ENCODE assay signal across 17 mouse cellular contexts in genomic region chr11:114723030-114723429, GRCm38 (mm10). TPM values are rescaled to one million over a fixed set of nuclear protein-coding genes. Genes with fewer than 3 reads are reported as not detected.
DNase-seq lines count a peak whose midpoint lies in the region; ATAC-seq and TF ChIP-seq lines count a peak whose summit lies in the region.
"Had no signal": no experiment of that assay in that cellular context is flagged by ENCODE, and none has a peak within 500 bp of the region (broad histone marks: within the 10 kb centered on the region; RNA-seq: fewer than 3 reads in every experiment).

No protein-coding gene starts in this region.

- in situ Hi-C loops in Patski (cut with MboI; ENCODE audit: low pct_unique_long_range_greater_than_20kb): no loop called here

- POLR2A ChIA-PET in Patski (lab: Charles Lee): interaction anchor here (1.4 kb wide), 1 partner anchor 49 kb away, joined by 3 read pairs; no protein-coding TSS in a partner anchor

- TF ChIP-seq CTCF in Patski (IDR thresholded peaks at IDR 0.05): no peak
- TF ChIP-seq CTCF in bone marrow macrophage, adult 2 months (IDR thresholded peaks at IDR 0.05; ENCODE audit: low read depth, low read length): no peak

- peak; percentile 53 for DNase-seq in ovary, adult 18-20 months (ENCODE audit: low spot score)
- no peak for DNase-seq in ovary, postnatal 14 days (ENCODE audit: low spot score)
- DNase-seq in Patski (ENCODE audit: low read depth, low spot score): peak; percentile 95
- no peak for DNase-seq in thymus, postnatal 25 days
- no peak for DNase-seq in midbrain, embryonic 10.5 days (ENCODE audit: low spot score)
- DNase-seq in layer of hippocampus, adult 18-20 months (ENCODE audit: low spot score in 2 of 2): no peak
- DNase-seq: cerebellum, adult 8-10 months; forebrain, postnatal 0 days; gastrocnemius, postnatal 25 days; heart, postnatal 10 days; kidney, adult 8-10 months; kidney, postnatal 4 days; layer of hippocampus, postnatal 36 days; liver, embryonic 13.5 days; right cerebral cortex, postnatal 25 days had no signal

- no peaks in the 10 kb centered on the region for H3K9me3 ChIP-seq in midbrain, embryonic 10.5 days (replicated peaks)
- H3K9me3 ChIP-seq: liver, embryonic 13.5 days; midbrain, embryonic 12.5 days had no signal

- no peak for TF ChIP-seq POLR2A in bone marrow macrophage, adult 2 months (IDR thresholded peaks at IDR 0.05; ENCODE audit: borderline replicate concordance, low read depth, low read length)

- H3K27ac ChIP-seq in bone marrow macrophage, adult 2 months (ENCODE audit: insufficient read depth, low read depth, low read length): peak overlapping the region; percentile 41
- no peak overlapping the region for H3K27ac ChIP-seq in midbrain, embryonic 10.5 days (replicated peaks)
- H3K27ac ChIP-seq: liver, embryonic 13.5 days; midbrain, embryonic 12.5 days had no signal

- CTCF ChIA-PET in Patski (lab: Charles Lee): interaction anchor here (0.8 to 1.6 kb wide), 5 partner anchors 11 to 39 kb away, joined by 3 to 5 read pairs (median 3); no protein-coding TSS in a partner anchor

- WGBS in midbrain, embryonic 10.5 days: 79% methylated on average over 13 of the region's 13 CpGs

- no peaks in the 10 kb centered on the region for H3K36me3 ChIP-seq in midbrain, embryonic 10.5 days
- H3K36me3 ChIP-seq: liver, embryonic 13.5 days; midbrain, embryonic 12.5 days had no signal

- ATAC-seq in Patski: peak; percentile 81
- ATAC-seq: forebrain, postnatal 0 days had no signal

- H3K27me3 ChIP-seq in Patski: no peaks in the 10 kb centered on the region
- H3K27me3 ChIP-seq in midbrain, embryonic 10.5 days (ENCODE audit: low read depth, poor library complexity, severe bottlenecking): peaks cover 8% of the 10 kb centered on the region

- peaks cover 34% of the 10 kb centered on the region for H3K4me1 ChIP-seq in bone marrow macrophage, adult 2 months (ENCODE audit: control insufficient read depth, insufficient read depth, low read length)
- peaks cover 19% of the 10 kb centered on the region for H3K4me1 ChIP-seq in midbrain, embryonic 10.5 days

- no peak overlapping the region for H3K4me3 ChIP-seq in bone marrow macrophage, adult 2 months (ENCODE audit: insufficient read depth, low read length)
- no peak overlapping the region for H3K4me3 ChIP-seq in midbrain, embryonic 10.5 days
- H3K4me3 ChIP-seq: liver, embryonic 13.5 days; midbrain, embryonic 12.5 days had no signal

RNA-seq across cellular contexts. Expression of gene Dnaic2, which starts 4.2 kb away (rescaled TPM):
- 0.27 TPM for polyA plus RNA-seq in Patski (2021)
- not detected in 2 replicates for polyA plus RNA-seq in bone marrow macrophage, adult 2 months (2012; ENCODE audit: insufficient read depth, insufficient read length, missing spikeins)
- 2.1 and 2.2 TPM in 2 replicates for polyA plus RNA-seq in midbrain, embryonic 10.5 days (2016; fragmentation: Nextera tagmentation; extraction: Ambion mirVana)
- 1 to 10 TPM; 1.6 to 2.1 TPM for total RNA-seq in layer of hippocampus, adult 18-20 months (2021)
- polyA plus RNA-seq: liver, embryonic 13.5 days had no signal

RNA-seq across cellular contexts. Expression of gene Kif19a, which starts 42.2 kb away (rescaled TPM):
- polyA plus RNA-seq in Patski (2021): 0.49 TPM
- polyA plus RNA-seq in bone marrow macrophage, adult 2 months (2012; ENCODE audit: insufficient read depth, insufficient read length, missing spikeins): 2.5 and 3.0 TPM in 2 replicates
- 1.1 and 1.7 TPM in 2 replicates for polyA plus RNA-seq in midbrain, embryonic 10.5 days (2016; fragmentation: Nextera tagmentation; extraction: Ambion mirVana)
- 1 to 10 TPM; 3.0 to 3.1 TPM for total RNA-seq in layer of hippocampus, adult 18-20 months (2021)

RNA-seq across cellular contexts. Expression of gene Ttyh2, which starts 47.8 kb away (rescaled TPM):
- polyA plus RNA-seq in Patski (2021): 22.1 TPM
- polyA plus RNA-seq in bone marrow macrophage, adult 2 months (2012; ENCODE audit: insufficient read depth, insufficient read length, missing spikeins): 29.6 and 37.5 TPM in 2 replicates
- 9.6 and 12.6 TPM in 2 replicates for polyA plus RNA-seq in midbrain, embryonic 10.5 days (2016; fragmentation: Nextera tagmentation; extraction: Ambion mirVana)
- total RNA-seq in layer of hippocampus, adult 18-20 months (2021): 10 to 100 TPM; 29.3 to 31.2 TPM

RNA-seq across cellular contexts. Expression of gene Rpl38, which starts 54.7 kb away (rescaled TPM):
- 666 TPM for polyA plus RNA-seq in Patski (2021)
- 1,601 and 1,765 TPM in 2 replicates for polyA plus RNA-seq in bone marrow macrophage, adult 2 months (2012; ENCODE audit: insufficient read depth, insufficient read length, missing spikeins)
- 851 and 1,060 TPM in 2 replicates for polyA plus RNA-seq in midbrain, embryonic 10.5 days (2016; fragmentation: Nextera tagmentation; extraction: Ambion mirVana)
- 100 to 1,000 TPM; 925 to 946 TPM for total RNA-seq in layer of hippocampus, adult 18-20 months (2021)

Comparison
In these comparisons a context has a peak if more than half of its experiments do, and no peak if none do; other contexts are left out.
1. DNase-seq: peak in ovary, adult 18-20 months (single experiment) and Patski (single experiment); none in ovary, postnatal 14 days (single experiment), thymus, postnatal 25 days (single experiment), midbrain, embryonic 10.5 days (single experiment) and layer of hippocampus, adult 18-20 months (0 of 2).